Mouse (Mus musculus): ENCODE measurements around the gene Tcerg1l. TPM values are rescaled to one million over a fixed set of nuclear protein-coding genes. Genes with fewer than 3 reads are reported as not detected.

Tcerg1l gene
- polyA plus RNA-seq, 1 experiment from 2014 or later = 0.23 TPM

GRCm38 (mm10) chr7:138222951-138223350, 174.6 kb downstream of the Tcerg1l start:
- no peak overlapping the region for H3K9ac ChIP-seq (ENCODE audit: low read length)
- no peak for ATAC-seq (ENCODE audit: insufficient read depth, low FRiP score)
- WGBS = 48% methylated on average over 4 of the region's 4 CpGs
- no peaks in the 10 kb centered on the region for H3K27me3 ChIP-seq (ENCODE audit: control insufficient read depth, insufficient read depth, low read length)
- H3K27ac ChIP-seq (ENCODE audit: low read length) = no peak overlapping the region
- no peaks in the 10 kb centered on the region for H3K9me3 ChIP-seq (replicated peaks; ENCODE audit: control insufficient read depth, low read length)
- no peaks in the 10 kb centered on the region for H3K4me1 ChIP-seq (ENCODE audit: control insufficient read depth, insufficient read depth, low read length)
- H3K4me3 ChIP-seq (replicated peaks; ENCODE audit: low read length) = no peak overlapping the region
- no peaks in the 10 kb centered on the region for H3K36me3 ChIP-seq (ENCODE audit: control insufficient read depth, insufficient read depth, low read length)
- H3K4me2 ChIP-seq (ENCODE audit: low read depth, low read length) = no peak overlapping the region

GRCm38 (mm10) chr7:138217556-138218098, 179.9 kb downstream of the Tcerg1l start:
- Histone ChIP-seq H3K4me2 (ENCODE audit: low read depth, low read length) (no peak overlapping the region), H3K9me3 (replicated peaks; ENCODE audit: control insufficient read depth, low read length) (no peaks in the 10 kb centered on the region), H3K36me3 (ENCODE audit: control insufficient read depth, insufficient read depth, low read length) (no peaks in the 10 kb centered on the region), H3K27ac (ENCODE audit: low read length) (no peak overlapping the region), H3K4me3 (replicated peaks; ENCODE audit: low read length) (no peak overlapping the region), H3K4me1 (ENCODE audit: control insufficient read depth, insufficient read depth, low read length) (no peaks in the 10 kb centered on the region), H3K27me3 (ENCODE audit: control insufficient read depth, insufficient read depth, low read length) (no peaks in the 10 kb centered on the region), H3K9ac (ENCODE audit: low read length) (no peak overlapping the region)
- ATAC-seq (ENCODE audit: insufficient read depth, low FRiP score) = peak; percentile 13; the same call in 1 of the 2 replicates
- 52% methylated on average over 6 of the region's 6 CpGs for WGBS

GRCm38 (mm10) chr7:138215177-138215830, 182.2 kb downstream of the Tcerg1l start:
- WGBS = 26% methylated on average over 15 of the region's 15 CpGs

GRCm38 (mm10) chr7:138214710-138215109, 182.8 kb downstream of the Tcerg1l start:
- no peak for ATAC-seq (ENCODE audit: insufficient read depth, low FRiP score)
- H3K4me1 ChIP-seq (ENCODE audit: control insufficient read depth, insufficient read depth, low read length) = no peaks in the 10 kb centered on the region
- no peak overlapping the region for H3K4me2 ChIP-seq (ENCODE audit: low read depth, low read length)
- 53% methylated on average over 9 of the region's 9 CpGs for WGBS
- H3K36me3 ChIP-seq (ENCODE audit: control insufficient read depth, insufficient read depth, low read length) = no peaks in the 10 kb centered on the region
- H3K27ac ChIP-seq (ENCODE audit: low read length) = no peak overlapping the region
- H3K9ac ChIP-seq (ENCODE audit: low read length) = no peak overlapping the region
- no peak overlapping the region for H3K4me3 ChIP-seq (replicated peaks; ENCODE audit: low read length)
- no peaks in the 10 kb centered on the region for H3K27me3 ChIP-seq (ENCODE audit: control insufficient read depth, insufficient read depth, low read length)
- no peaks in the 10 kb centered on the region for H3K9me3 ChIP-seq (replicated peaks; ENCODE audit: control insufficient read depth, low read length)

More at GRCm38 (mm10) chr7:138215177-138215830, 182.2 kb downstream of the Tcerg1l start:
- Histone ChIP-seq H3K27ac (ENCODE audit: low read length) (no peak overlapping the region), H3K27me3 (ENCODE audit: control insufficient read depth, insufficient read depth, low read length) (no peaks in the 10 kb centered on the region), H3K36me3 (ENCODE audit: control insufficient read depth, insufficient read depth, low read length) (no peaks in the 10 kb centered on the region), H3K4me3 (replicated peaks; ENCODE audit: low read length) (no peak overlapping the region), H3K4me1 (ENCODE audit: control insufficient read depth, insufficient read depth, low read length) (no peaks in the 10 kb centered on the region), H3K9me3 (replicated peaks; ENCODE audit: control insufficient read depth, low read length) (no peaks in the 10 kb centered on the region), H3K9ac (ENCODE audit: low read length) (no peak overlapping the region), H3K4me2 (ENCODE audit: low read depth, low read length) (0 out of 2 replicates have a peak overlapping the region, but pooled peaks have one; percentile 13)
- peak; percentile 72; the same call in 1 of the 2 replicates for ATAC-seq (ENCODE audit: insufficient read depth, low FRiP score)

- Histone ChIP-seq H3K9me3 (replicated peaks; ENCODE audit: control insufficient read depth, low read length) (no peaks in the 10 kb centered on the region), H3K9ac (ENCODE audit: low read length) (no peak overlapping the region), H3K27ac (ENCODE audit: low read length) (no peak overlapping the region), H3K36me3 (ENCODE audit: control insufficient read depth, insufficient read depth, low read length) (no peaks in the 10 kb centered on the region), H3K4me3 (replicated peaks; ENCODE audit: low read length) (no peak overlapping the region), H3K27me3 (ENCODE audit: control insufficient read depth, insufficient read depth, low read length) (no peaks in the 10 kb centered on the region), H3K4me1 (ENCODE audit: control insufficient read depth, insufficient read depth, low read length) (no peaks in the 10 kb centered on the region), H3K4me2 (ENCODE audit: low read depth, low read length) (no peak overlapping the region)
- 52% methylated on average over 5 of the region's 5 CpGs for WGBS
- no peak for ATAC-seq (ENCODE audit: insufficient read depth, low FRiP score)
Observed at GRCm38 (mm10) chr7:138209769-138210168, 187.8 kb downstream of the Tcerg1l start.

- WGBS = 81% methylated on average over 2 of the region's 2 CpGs
- no peak overlapping the region for H3K9ac ChIP-seq (ENCODE audit: low read length)
Observed at GRCm38 (mm10) chr7:138205124-138205523, 192.4 kb downstream of the Tcerg1l start.

GRCm38 (mm10) chr7:138202162-138202832, 195.2 kb downstream of the Tcerg1l start:
- no peaks in the 10 kb centered on the region for H3K4me1 ChIP-seq (ENCODE audit: control insufficient read depth, insufficient read depth, low read length)
- no peak overlapping the region for H3K4me2 ChIP-seq (ENCODE audit: low read depth, low read length)
- no peaks in the 10 kb centered on the region for H3K9me3 ChIP-seq (replicated peaks; ENCODE audit: control insufficient read depth, low read length)
- H3K27ac ChIP-seq (ENCODE audit: low read length) = no peak overlapping the region
- 55% methylated on average over 15 of the region's 15 CpGs for WGBS
- H3K36me3 ChIP-seq (ENCODE audit: control insufficient read depth, insufficient read depth, low read length) = no peaks in the 10 kb centered on the region
- no peak for ATAC-seq (ENCODE audit: insufficient read depth, low FRiP score)
- no peak overlapping the region for H3K4me3 ChIP-seq (replicated peaks; ENCODE audit: low read length)
- no peaks in the 10 kb centered on the region for H3K27me3 ChIP-seq (ENCODE audit: control insufficient read depth, insufficient read depth, low read length)
- no peak overlapping the region for H3K9ac ChIP-seq (ENCODE audit: low read length)

More at GRCm38 (mm10) chr7:138205124-138205523, 192.4 kb downstream of the Tcerg1l start:
- ATAC-seq (ENCODE audit: insufficient read depth, low FRiP score) = no peak
- Histone ChIP-seq H3K27ac (ENCODE audit: low read length) (no peak overlapping the region), H3K4me2 (ENCODE audit: low read depth, low read length) (no peak overlapping the region), H3K9me3 (replicated peaks; ENCODE audit: control insufficient read depth, low read length) (no peaks in the 10 kb centered on the region), H3K4me1 (ENCODE audit: control insufficient read depth, insufficient read depth, low read length) (no peaks in the 10 kb centered on the region), H3K36me3 (ENCODE audit: control insufficient read depth, insufficient read depth, low read length) (no peaks in the 10 kb centered on the region), H3K4me3 (replicated peaks; ENCODE audit: low read length) (no peak overlapping the region), H3K27me3 (ENCODE audit: control insufficient read depth, insufficient read depth, low read length) (no peaks in the 10 kb centered on the region)

GRCm38 (mm10) chr7:138199333-138200058, 198.0 kb downstream of the Tcerg1l start:
- Histone ChIP-seq H3K4me3 (replicated peaks; ENCODE audit: low read length) (no peak overlapping the region), H3K4me2 (ENCODE audit: low read depth, low read length) (no peak overlapping the region), H3K36me3 (ENCODE audit: control insufficient read depth, insufficient read depth, low read length) (no peaks in the 10 kb centered on the region), H3K4me1 (ENCODE audit: control insufficient read depth, insufficient read depth, low read length) (no peaks in the 10 kb centered on the region), H3K9me3 (replicated peaks; ENCODE audit: control insufficient read depth, low read length) (no peaks in the 10 kb centered on the region), H3K27me3 (ENCODE audit: control insufficient read depth, insufficient read depth, low read length) (no peaks in the 10 kb centered on the region), H3K27ac (ENCODE audit: low read length) (no peak overlapping the region), H3K9ac (ENCODE audit: low read length) (no peak overlapping the region)
- 39% methylated on average over 10 of the region's 10 CpGs for WGBS
- ATAC-seq (ENCODE audit: insufficient read depth, low FRiP score) = no peak

- no peaks in the 10 kb centered on the region for H3K9me3 ChIP-seq (replicated peaks; ENCODE audit: control insufficient read depth, low read length)
Observed at GRCm38 (mm10) chr7:138196139-138196538, 201.4 kb downstream of the Tcerg1l start.

More at GRCm38 (mm10) chr7:138196139-138196538, 201.4 kb downstream of the Tcerg1l start:
- H3K4me1 ChIP-seq (ENCODE audit: control insufficient read depth, insufficient read depth, low read length) = no peaks in the 10 kb centered on the region
- 62% methylated on average over 2 of the region's 2 CpGs for WGBS
- H3K36me3 ChIP-seq (ENCODE audit: control insufficient read depth, insufficient read depth, low read length) = no peaks in the 10 kb centered on the region
- no peaks in the 10 kb centered on the region for H3K27me3 ChIP-seq (ENCODE audit: control insufficient read depth, insufficient read depth, low read length)
- H3K4me3 ChIP-seq (replicated peaks; ENCODE audit: low read length) = no peak overlapping the region
- no peak overlapping the region for H3K27ac ChIP-seq (ENCODE audit: low read length)
- no peak overlapping the region for H3K4me2 ChIP-seq (ENCODE audit: low read depth, low read length)
- no peak overlapping the region for H3K9ac ChIP-seq (ENCODE audit: low read length)
- no peak for ATAC-seq (ENCODE audit: insufficient read depth, low FRiP score)
